Mouse (Mus musculus) heart, adult 9 months (tissue): ENCODE measurements around the gene Anks3.

ENCODE experiments used
- DNase-seq, 2 experiments: peaks; one replicate each; pipeline ENCODE4 v3.0.0; 2022; ENCODE audit warnings: low spot score in 2 of 2

Gene Anks3

DNA sequence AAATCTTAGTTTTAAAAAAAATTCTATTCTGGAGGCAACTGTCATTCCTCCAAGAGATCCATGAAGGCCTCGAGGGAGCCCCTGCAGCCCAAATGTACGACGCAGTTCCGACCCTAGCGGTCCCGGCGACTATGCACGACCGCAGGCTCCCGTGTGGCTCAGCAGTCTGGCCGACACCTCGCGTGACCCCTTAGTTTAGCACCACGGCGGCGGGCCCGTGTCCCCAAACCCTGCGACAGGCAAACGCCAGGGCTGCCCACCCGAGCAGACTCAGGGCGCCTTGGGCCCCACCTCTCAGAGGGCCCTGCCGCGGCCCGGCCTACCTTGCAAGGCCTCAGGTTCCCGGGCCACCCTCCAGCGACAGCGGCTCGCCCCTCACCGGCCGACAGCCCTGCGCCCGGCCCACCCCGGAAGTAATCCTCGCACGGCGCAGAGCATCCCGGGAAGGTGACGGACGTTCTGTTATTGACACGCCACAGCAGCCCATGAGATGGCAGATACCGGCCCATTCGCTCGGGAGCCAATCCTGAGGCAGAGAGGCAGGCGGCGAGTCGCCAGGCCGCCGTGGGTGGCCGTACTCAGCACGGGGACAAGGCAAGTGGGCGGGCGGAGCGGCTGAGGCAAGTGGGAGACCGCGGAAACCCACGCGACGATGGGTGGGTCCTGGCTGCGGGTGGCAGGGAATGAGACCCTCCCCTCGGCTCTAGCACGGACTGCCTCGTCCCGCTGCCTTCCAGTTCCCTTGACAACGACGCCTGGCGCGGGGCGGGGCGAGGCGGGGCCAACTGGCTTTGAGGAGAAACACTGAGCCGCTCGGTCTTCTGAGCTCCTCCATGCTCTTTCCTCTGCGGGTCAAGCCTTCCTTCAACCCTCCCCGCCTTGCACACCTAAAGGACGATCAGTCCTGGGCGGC lies at the start of gene Anks3:
Anks3 (minus strand) TSS at position 409 of the 913 bp plus-strand sequence.
- DNase-seq: peak; percentile 99

DNA sequence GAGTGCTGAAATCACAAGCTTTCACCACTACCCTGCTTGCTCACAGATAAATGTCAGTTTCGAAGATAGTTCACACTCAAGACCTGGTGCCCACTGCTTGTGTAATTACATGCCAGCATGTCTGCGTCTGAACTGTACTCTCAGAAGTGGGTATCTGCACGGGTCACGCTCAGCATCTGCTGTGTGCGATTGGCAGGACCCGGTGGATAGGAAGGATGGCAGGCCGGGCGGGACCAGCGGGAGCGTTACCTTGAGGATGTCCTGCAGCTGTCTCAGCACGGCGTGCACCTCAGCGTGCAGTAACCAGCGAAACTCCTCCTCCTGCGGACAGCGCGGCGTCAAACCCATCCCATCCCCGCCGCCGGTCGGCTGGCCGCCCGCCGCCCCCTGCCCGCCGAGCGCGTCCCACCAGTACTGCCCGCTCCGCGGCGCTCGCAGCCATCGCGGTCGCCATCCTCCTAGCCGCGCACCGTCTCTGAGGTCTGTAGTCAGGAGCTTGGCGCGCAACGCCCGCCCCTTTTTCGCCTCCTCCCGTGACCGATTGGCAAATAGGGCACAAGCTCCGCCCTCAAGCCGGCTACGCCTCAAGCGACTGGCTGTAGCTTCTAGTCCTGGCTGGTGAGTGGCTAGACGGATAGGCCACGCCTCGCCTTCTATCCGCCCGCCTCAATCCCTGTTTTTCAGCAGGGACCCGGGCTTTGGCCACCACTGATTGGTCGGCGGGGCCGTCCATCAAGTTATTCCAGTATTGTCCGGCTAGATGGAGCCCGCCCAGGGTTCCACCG lies 49.2 kb upstream of the Anks3 start, which contains the start of gene Rogdi:
Rogdi (minus strand) TSS at position 500 of the 785 bp plus-strand sequence.
- DNase-seq: peak; percentile 99

DNA sequence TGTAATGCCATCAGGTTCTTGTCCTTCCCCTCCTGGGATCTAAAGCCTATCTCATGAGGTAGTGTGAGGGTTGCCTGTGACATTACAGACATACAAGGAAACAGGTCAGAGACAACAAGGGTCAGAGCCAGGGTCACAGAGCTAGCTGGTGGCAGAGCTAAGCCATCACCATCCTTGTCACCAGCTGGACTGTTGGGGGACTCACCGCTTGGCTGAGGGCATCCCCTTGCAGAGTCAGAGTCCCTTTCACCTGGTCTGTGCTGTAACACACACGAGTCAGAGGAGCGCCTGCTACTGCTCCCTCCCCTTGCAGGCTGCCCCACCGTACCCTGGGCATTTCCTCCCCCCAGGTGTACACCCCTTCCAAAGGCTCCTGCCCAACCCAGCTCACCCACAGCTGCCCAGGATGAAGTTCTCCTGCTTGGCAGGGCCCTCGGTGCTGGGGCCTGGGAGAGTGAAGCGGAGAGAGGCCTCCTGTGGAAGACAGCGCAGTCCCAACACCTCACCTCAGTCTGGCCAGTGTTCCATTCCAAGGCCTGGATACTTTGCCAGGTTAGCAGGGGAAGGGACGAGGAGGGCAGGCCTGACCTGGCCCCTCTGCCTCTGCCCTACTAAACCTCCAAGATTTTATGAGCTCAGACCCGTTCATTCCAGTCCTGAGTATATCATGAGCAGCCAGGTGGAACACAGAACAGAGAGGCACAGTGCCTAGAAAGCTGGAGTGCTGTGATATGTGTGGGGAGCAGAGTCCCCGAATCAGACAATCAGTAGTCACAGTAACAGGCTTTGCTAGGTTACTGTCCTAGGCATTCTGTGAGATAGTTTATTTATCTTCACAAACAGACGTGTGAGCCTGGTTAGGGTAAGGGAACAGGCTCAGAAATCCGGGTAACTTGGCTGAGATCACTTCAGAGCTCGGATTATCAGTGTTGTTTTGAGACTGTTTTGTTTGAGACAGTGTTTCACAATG lies 48.3 kb upstream of the Anks3 start:
- DNase-seq: no peak

DNA sequence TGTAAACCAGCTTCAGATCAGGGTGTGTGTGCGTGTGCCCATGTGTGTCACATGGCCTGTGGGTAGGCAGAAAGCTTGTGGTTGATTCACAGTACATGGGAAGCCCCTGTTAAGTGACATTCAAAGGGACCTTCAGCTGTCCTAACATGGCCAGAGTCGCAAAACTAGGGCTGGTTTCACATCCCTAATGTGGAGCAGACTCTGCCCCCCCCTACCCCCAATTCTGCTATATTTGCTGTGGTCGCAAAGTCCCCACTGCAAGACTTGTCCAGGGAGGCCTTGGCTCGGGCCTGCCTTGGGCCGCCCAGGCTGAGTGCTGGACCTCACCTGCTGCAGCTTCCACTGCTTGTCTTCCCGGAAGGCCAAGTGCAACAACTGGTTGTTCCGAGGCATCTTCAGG lies 47.3 kb upstream of the Anks3 start:
- DNase-seq: peak in 1 of 2 experiments; percentile 9

DNA sequence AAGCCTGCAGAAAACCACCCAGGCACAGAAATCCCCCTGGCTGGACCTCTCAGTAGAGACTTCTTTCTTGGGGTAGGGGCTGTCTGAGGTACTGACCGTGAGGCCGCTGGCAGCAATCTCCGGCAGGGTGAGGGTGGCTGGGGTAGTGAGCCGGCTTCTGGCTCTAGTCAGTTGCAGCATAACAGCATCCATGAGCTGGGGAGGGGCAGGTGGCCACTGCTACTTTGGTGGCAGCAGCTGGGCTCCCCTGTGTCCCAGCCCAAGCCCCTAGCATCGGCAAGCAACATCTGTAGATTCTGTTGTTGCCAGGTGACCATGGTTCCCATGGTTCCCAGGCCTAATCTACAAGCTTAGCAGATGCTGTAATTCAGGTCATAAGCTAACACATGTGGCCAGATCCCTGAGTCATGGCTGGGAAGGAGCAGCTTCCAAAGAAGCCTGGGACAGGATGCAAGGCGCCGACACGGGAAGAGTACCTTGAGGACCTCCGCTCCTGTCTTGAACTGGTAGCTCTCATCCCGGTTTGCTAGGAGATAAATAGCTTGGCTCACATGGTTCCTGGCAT lies 46.4 kb upstream of the Anks3 start:
- peak; percentile 19 to 24 for DNase-seq

DNA sequence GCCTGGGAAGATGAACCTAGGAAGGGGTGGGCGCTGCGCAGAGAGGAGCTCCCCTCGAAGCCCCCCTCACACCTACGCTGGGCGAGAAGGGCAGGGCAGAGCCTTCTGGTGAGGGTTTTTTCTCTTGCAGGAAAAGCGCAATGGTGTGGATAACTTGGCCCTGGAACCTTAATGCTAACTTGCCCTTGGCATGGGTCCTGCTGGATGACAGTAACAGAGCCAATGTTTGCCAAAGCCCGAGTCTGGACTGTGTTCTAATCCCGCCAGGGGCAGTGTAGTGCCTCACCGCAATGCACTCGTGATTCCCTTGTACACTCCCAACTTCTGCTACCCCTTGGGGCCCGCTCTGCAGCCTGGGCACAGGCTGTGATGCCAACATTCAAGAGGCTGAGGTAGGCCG lies 44.1 kb upstream of the Anks3 start:
- DNase-seq: no peak

DNA sequence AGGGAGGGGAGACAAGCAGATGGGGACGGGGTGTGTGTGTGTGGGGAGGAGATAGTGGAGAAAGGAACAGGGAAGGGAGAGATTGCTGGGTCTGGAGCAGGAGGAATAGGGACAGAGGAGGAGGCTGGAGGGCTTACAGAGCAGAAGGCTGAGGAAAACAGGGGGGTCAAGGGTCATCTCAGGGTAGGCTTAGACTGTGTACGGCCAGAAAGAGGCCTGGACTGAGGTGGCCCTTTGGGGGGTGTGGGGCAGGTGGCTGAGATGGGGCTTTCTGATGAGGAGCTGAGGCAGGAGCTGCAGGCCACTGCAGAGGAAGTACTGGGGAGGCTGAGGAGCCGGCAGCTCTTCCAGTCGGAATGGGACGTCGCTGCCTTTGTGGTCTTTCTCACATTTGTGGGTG lies 43.5 kb upstream of the Anks3 start:
- no peak for DNase-seq

DNA sequence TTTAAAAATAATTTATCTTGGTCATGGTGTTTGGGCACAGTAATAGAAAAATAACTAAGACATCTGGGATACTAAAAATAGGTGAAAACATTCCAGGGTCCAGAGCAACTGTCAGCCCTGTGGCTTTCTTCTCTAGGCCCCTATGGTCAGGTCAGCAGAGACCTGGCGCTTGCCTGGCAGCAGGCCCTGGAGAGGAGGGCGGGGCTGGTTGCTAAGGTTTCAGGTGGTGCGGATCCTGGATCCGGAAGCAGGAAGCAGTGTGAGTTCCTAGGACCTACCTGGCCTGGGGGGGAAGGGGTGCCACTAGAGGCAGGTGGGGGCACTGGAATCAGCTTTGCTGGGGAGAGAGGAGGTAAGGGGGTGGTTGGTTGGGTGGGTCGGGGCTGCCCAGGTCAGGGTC lies 43.1 kb upstream of the Anks3 start, which contains the start of gene Smim22:
Smim22 (plus strand) TSS at position 222 of the 400 bp plus-strand sequence.
- DNase-seq: no peak

DNA sequence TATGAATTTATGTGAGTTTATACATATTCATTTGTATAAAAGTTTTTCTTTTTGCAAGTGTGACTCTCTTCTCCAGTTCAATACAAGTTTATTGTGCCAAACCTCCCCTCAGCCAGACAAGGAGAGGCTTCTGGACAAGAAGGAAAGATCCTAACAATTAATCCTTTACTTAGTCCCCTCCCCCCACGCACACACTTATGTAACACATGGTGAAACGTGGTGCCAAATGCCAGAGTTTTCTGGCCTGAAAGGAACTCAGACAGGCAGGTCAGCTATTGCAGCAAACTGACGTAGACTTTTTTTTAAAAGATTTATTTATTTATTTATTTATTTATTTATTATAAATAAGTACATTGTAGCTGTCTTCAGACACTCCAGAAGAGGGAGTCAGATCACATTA lies 36.6 kb upstream of the Anks3 start:
- no peak for DNase-seq

DNA sequence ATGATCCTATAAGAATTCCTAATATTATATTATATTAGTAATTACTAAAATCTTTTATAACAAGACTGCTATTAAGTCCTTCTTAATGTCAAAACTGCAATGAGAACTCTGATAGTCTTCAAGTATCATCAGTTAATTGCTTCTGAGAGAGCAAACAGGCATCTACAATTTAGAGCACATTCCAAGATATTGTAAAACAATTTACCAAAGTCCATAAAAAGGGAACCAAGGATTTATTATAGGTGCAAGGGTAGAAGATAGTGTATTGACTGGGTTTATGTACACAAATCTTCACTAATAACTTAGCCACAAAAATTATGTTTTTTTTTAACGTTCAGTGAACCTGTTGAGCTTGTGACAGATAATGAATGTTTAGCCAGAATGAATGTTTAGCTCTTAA lies 35.0 kb upstream of the Anks3 start:
- no peak for DNase-seq

DNA sequence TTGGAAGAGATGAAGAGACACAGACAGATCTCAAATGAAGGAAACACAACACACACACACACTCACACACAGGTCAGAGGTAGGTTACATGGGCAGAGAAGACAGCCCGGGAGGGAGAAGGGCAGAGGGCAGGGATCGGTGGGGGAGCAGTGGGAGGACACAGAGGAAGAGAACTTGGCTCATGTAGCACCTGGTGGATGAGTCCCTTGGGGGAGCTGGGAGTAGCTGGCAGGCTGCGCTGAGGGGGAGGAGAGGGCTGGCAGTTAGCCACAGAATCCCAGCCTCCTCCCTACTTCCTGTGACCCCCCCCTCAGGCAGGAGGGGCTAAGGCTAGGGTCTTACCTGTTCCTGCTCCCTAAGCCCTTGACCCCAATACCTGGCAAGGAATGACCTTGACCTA lies 33.5 kb upstream of the Anks3 start, which contains the start of gene Sept12:
Sept12 (minus strand) TSS at position 300 of the 400 bp plus-strand sequence.
- peak; percentile 14 to 20 for DNase-seq

DNA sequence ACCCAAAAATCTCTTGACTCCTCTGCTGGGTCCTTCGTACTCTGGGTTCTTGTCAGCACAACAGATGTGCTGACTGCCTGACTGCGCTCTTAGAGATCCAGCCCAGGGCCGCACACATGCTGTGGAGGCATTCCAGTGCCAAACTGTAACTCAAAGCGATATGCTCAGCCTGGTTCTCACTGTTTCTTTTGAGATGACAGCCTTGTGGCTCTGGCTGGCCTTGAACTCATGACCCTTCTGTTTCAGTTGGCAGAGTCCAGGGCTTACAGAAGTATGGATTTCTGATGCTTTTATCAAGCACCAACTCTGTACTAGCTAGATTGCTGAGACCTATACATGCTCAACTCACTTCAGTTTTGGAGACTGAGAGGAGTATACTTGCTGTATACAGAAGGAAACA lies 29.3 kb upstream of the Anks3 start:
- DNase-seq: no peak

DNA sequence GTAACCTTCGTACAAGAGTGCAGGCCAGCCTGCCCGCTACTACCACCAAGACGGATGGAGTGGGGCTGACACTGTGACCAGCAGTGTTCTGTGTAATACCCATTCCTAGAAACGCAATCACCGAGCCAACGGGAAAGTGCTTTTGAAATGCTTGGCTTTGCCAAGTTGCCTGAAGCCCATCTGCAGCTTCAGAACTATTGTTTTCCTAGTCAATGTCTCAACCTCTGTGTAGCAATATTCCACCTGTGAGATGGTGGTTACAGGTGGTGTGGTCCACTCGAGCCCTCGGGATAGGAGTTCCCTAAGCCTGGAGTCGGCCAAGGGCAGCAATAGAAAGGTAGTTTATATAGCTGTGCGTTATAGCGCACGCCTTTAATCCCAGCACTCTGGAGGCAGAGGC lies 20.7 kb upstream of the Anks3 start:
- no peak for DNase-seq

DNA sequence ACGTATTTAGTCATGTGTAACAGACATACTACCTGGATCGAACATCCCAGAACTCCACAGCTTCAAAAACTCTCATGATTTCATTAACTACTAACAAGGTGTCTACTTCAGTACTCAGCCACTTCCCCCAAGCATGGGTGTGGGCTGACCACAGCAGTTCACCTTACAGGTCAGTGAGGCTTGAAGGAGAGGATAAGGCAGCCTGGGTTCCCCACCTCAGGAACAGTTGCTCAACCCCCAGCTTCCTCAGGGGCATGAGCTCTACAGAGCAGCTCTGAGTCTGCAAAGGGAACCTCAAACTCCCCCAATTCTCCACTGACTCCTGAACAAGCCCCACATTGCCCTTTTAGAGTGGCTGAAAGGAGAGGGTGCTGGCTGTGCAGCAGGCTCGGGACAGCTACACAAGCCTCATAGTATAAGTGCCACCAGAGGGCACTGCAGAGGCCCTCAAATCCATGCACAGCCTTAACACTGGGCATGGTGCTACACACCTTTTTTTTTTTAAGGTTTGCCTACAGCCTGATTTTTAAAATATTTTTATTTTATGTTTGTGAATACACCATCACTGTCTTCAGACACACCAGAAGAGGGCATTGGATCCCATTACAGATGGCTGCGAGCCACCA lies 15.9 kb upstream of the Anks3 start:
- DNase-seq: peak in 1 of 2 experiments; percentile 7

DNA sequence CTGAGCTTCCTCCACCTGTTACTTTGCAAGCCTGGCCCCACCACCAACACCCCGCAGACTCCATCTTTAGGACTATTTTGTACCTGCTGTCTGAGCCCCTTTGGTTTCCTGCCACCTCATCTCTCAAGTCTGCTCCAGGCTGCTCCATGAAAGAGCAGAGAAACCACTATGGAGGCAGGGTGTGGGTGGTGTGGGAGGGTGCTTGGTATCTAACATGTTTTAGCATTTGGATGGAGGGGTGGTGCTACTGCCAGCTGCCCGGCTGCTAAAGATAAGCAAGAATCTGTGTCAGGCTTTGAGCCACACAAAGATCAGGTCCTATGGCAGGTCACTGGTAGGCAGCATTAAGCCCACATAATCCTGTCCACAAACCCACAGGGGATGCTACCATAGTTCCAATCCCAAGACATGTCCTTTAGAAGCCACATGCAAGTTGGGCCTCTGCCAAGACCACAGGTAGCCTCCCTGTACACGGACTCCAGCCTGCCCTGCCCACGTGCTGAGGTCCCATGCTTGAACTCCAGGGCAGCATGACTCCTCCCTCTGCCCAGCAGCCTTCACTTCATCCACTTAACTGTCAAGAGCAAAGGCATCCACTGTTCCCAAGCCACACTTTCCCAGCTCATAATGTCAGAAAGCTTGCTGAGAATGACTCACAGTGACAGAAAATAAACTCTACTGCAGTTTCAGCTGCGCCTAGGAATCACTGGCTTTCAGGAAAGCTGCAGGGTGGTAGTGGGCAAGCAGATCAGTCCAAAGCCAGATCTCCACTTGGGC lies 14.5 kb upstream of the Anks3 start:
- DNase-seq: peak in 1 of 2 experiments; percentile 5

DNA sequence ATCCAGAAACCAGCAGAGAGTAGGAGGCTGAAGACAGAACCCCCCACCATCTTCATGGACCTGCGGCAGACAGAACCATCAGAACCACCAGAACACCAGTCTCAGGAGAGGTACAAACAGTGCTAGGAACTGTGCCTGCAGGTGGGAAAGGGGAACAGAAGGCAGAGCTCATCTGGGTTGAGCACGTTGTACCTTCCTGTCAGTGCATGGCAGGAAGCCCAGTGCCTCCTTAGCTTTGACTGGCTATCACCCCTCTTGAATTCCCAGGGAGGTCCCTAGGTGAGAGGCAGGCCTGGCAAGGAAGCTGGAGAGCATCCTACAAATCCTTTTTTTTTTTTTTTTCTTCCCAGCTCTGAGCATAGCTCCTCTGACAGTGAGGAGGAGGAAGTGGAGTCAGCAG lies 12.2 kb upstream of the Anks3 start:
- DNase-seq: no peak

DNA sequence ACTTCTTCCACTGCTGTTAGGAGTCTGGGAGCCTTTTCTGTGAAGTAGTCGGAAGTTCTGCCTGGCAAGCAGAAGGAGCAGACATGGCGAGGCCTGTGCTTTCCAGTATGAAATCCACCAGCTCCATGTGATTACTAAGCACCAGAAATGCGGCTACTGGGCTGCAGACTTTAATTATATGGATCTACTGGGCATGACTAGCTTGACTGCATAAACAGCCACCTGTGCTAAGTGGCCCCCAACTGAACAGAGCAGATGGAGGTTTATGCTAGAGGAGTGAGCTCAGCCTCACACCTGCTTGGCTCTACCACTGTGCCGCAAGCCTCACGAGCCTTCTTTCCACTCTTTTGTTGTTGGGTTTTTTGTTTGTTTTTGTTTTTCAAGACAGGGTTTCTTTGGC lies 10.5 kb upstream of the Anks3 start:
- DNase-seq: no peak

DNA sequence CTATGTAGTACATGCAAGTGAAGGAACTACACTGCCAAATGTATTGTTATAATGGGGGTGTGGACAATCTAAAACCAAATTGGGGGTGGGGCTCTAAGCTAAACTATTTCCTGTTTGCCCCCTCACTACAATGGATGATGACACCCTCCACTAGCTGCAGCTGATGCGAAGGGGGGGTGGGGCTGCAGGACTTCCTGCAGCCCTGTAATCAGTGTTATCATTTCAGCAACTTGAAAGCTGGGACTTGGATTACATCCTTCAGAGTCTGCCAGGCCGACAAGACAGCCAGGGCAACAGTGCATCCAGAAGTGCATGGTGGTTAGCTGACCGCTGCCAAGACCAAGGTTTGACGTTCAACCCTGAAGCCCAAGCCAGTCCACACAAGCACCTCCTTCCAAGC lies 7.6 kb upstream of the Anks3 start:
- DNase-seq: peak; percentile 3 to 39

DNA sequence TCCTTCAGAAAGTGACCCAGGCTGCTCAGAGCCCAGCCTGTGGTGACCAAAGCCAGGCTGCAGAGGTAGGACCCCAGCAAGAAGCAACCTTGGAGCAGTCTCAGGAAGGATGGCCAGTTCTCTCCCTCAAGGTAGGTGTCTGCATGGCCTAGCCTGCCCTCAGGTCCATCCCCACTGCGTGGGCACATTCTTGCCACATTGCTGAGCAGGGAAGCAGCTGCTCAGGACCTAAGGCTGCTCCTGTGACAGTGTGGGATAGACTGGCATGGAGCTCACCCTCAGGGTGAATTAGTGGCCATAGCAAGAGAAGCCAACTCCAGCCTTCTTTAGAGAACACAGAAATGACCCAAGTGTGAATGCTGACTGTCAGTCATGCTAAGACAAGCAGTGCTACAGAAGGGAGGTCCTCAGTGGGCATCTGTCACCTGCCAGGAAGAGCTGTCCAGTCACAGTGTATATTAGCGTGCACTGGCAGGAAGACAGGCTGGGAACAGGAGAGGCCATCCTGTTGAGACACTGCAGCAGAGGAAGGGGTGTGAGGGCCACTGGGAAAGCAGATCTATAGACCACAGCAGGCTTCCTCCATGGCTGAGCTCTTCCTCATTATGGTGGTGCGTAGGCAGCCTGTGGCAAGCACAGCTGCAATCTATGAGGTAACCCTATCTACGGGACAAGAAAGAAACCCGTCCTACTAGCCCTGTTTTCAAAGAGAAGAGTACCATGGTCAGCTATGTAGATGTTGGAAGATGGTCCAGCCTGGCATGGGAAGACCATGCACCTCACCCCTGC lies 5.2 kb upstream of the Anks3 start:
- peak; percentile 4 to 16 for DNase-seq
